Mouse (Mus musculus) right cerebral cortex, adult 2 months (tissue): ENCODE measurements around the gene Mrap2.
A peak's percentile ranks its signal among the peaks of the same experiment; 100 is the strongest.
"Not testable (repeated sequence)": the region's sequence is repeated elsewhere in the genome, so short reads cannot be mapped to it uniquely, and the experiment has no call there.

ENCODE experiments used
- DNase-seq, 2 experiments: peaks; one replicate each; pipeline ENCODE4 v3.0.0; 2021 to 2022; ENCODE audit warnings: low spot score in 2 of 2

The Mrap2 gene

GRCm38 (mm10) chr9:87144106-87144505 lies at the start of gene Mrap2:
Gene Mrap2 (plus strand): TSS chr9:87144306.
- peak; percentile 73 to 75 for DNase-seq

GRCm38 (mm10) chr9:87097989-87098388 lies 46.1 kb upstream of the Mrap2 start:
- DNase-seq, result peak in 1 of 2 experiments; percentile 55

DNA sequence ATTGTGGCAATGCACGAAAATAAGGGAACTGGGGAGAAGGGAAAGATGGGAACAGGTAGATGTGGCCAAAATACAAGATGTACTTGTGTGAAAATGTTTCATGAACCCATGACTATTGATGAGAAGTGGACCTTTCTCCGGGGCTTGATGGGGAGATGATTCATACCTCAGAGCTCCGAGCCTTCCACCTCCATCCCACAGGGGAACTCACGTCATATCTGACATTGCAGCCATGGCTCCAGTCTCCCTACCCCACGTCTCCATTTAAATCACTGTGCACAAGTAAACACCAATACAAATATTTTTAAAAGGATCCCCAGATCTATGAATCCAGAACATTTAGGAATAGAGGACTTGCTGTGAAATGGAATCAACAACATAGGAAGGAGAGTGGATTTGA lies 29.1 kb upstream of the Mrap2 start:
- DNase-seq, result no peak

DNA sequence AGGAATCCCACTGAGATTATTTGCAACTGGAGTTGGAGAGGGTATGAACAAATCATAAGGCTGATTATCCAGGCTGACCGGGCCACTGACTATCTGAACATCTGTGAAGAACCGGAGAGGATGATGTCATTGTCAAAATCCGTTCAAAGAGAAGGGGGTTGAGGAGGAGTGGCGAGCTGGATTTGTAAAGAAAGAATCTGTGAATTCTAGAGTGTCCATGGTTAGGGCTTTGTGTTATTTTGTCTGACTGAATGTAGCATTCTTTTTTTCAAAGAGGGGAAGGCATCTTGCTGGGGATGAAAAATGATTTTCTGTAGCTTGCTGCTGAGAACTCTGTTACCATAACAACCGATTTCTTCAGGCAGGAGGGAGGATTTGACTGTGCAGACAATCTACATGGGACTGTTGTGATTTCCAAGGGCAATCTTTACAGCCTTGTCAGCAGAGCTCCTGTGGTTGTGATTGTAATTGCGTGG lies 28.6 kb upstream of the Mrap2 start:
- DNase-seq, result peak in 1 of 2 experiments; percentile 23

DNA sequence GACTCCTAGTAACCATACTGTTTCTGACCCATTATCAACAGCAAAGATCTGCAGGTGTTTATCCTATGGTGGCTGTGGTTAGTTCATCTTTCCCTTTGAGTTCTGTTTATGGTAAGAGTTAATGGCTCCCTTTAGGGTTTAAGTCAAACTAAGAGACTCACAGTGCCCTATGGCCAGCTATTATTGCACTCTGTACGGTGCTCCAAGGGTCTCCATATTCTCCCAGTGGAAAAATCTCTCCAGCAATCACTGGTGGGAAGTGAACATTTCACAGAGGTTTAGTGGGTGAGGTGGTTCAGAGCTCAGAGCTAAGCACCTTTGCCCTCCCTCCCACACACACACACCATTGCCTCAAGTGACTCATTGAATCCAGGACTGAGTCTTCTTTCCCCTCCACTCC lies 28.1 kb upstream of the Mrap2 start:
- no peak for DNase-seq

DNA sequence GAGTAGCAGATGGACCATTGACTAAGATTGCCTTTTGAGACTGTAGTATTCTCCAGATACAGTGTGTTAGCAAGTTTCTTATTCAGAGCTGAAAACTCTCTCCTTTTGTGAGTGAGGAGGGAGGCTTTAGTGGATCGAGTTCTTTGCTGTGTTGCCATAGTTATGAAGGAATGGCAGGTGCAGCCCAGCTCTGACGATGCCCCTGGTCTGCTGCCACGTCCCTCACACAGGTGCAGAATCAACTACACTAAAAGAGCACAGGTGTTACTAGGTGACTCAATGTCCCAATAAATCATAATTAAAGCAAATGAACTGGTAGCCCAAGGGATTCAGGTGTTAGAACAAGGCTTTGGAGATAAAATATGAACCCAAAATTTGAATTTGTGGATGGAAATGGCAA lies 25.1 kb upstream of the Mrap2 start:
- DNase-seq, result no peak

- DNase-seq, result no peak
Measured at GRCm38 (mm10) chr9:87121956-87122493, 22.1 kb upstream of the Mrap2 start.

DNA sequence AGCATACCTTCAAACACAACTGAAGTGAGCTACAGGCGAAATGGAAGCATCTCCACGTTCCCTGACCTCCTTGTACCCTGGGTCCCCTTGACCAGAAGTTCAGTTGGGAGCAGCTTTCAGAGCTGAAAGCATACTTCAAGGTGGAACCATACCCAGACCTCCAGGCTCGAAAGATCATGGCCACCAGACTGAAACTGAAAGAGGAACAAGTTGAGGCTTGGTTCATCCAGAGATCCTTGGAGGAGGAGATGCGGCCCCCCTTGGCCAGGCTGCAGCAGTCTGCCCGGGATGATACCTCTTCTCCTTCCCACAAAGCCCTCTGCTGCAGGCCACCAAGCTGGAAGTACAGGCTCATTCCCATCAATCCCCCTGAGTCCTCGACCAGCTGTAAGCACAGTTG lies 17.1 kb upstream of the Mrap2 start:
- not testable (repeated sequence) for DNase-seq

DNA sequence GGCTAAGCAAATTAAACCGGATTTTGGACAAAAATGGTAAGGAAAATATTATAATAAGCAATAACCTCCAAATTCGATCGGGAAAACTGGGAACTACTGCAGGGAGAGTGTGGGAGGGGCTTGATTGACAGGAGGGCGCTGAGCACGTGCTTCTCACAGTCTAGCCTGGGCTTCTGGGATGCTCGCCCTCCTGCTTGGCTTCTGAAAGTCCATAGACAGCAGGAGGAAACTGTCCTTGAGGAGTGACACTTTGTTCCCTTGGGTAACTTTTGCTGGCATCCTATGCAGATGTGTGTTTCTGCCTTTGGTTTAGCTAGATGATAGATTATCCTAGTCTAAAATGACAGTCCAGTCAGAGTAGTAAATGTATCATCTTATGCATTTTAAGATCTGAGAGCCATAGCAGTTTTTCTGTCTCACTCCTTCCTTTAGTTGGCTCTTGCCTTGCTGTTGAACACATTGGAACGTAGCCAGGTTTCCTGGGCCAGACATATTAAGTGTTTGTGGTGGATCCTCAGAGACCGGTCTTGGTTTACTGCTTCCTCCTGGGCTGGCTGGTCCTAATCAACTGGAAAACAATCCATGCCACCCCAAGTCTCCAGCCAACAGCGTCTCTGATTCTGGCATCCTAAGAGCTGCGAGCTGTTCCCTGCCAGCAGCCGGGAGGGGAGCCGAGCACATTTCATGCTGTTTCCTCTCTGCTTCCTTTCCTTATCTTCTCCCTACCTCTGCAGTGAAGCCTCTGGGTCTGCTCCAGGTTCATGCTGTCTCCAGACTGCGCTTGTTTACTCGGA lies 8.1 kb upstream of the Mrap2 start:
- no peak for DNase-seq

- DNase-seq, result no peak
Measured at GRCm38 (mm10) chr9:87143076-87143475, 1.0 kb upstream of the Mrap2 start.

DNA sequence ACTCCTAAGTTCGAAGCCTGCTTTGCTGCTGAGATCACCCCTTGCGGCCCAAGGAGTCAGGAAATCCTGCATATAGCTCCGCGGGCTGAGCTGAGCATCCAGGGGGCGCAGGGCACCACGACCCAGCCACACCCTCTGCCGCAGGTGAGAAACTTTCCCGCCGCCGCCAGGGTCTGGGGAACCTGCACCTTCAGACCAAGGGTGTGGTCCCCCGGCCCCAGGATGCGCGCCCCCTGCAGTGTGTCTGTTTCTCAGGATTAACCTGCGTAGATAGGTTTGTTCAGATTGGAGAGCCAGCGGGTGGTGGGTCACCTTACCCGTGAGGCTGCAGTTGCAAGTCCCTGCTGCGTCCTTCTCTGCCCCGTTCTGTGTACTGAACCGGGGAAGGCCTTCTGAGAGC lies 426 bp downstream of the Mrap2 start:
- DNase-seq, result no peak

DNA sequence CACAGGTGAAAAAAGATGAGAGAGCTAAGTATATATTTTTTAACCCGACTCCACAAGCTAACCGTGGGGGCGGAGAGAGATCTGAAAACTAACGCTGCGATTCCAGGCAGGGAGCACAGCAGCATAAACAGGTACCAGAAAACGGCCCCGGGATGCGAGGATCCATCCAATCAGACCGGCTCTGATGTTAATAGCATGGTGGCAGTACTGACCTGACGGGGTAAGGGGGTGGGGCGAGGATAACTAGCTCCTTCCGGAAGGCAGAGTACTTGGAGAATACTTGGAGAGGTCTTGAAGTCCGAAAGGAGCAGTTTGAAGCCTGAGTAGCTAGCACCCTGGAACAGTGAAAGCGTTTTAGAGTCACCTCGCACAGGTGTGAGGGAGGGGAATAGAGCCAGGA lies 1.1 kb downstream of the Mrap2 start:
- peak in 1 of 2 experiments; percentile 14 for DNase-seq

DNA sequence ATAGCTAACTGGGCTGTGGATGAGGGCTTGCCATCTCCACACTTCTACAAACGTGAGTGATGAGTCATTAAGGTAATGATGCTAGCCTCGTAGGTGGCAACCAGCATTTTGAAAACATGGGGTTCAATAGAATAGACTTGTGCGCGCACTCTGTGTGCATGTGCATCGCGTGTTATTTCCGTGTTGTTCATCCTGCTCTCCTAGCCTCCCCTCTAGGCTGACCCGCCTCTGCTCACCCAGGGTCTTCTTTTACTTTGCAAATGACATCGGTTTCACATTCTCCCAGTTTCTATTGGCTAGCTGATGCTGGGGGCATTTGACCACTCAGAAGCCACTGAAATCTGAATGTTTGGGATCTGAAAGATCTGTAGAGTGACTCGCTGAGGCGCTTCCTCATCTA lies 1.6 kb downstream of the Mrap2 start:
- no peak for DNase-seq

DNA sequence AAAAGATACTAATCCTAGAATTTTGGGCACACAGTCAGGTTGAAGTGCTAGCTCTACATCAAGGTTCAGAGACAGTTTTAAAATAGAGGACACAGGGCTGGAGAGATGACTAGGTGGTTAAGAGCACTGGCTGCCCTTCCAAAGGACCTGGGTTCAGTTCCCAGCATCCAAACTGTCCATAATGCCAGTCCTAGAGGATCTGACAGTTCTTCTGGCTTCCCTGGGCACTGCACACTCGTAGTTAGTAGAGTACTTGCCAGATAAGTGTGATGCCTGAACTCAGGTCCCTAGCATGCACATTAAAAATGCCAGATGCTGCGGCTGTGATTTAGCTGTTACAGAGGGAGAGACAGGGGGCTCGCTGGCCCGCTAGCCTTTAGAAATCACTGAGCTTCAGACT lies 2.3 kb downstream of the Mrap2 start:
- DNase-seq, result no peak

GRCm38 (mm10) chr9:87147927-87148326 lies 3.8 kb downstream of the Mrap2 start:
- no peak for DNase-seq

DNA sequence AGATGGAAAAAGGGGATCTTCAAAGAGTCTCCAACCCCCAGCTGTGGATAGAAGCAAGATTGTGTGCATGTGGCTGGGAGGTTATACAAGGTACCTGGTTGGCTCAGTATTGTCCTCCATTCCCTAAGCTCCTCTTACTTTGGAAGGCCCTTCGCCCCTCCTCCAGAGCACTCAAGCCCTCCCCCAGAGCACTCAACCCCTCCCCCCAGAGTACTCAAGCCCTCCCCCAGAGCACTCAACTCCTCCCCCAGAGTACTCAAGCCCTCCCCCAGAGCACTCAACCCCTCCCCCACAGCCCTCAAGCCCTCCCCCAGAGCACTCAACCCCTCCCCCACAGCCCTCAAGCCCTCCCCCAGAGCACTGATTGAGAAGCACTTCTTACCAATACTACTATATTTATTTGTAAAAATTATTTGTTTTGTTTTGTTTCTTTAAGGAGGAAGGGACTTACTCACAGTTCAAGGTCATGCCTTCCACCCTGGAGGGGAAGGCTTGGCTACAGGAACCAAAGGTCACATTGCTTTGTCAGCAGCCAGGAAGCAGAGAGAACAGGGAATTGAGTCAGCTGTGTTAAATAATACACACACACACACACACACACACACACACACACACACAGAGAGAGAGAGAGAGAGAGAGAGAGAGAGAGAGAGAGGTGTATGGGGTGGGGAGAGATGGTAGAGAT lies 8.7 kb downstream of the Mrap2 start:
- no peak for DNase-seq

DNA sequence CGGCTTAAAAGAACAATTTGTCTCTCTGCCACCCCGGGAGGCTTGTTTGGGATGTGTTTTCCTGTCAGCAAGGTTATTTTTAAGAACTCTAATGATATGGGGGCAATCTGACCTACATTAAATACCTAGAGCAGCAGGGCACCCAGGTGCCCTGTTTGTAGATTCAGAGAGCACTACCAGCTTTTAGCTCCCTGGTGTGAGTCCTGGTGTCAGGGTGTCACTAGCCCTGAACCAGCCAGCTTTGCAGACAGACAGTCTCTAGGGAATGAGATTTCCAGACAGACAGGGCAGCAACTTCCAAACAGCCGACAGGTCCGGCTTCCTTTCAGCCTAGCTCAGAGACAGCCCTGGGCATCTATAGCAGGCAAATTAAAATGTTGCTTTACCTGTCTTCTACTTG lies 18.5 kb downstream of the Mrap2 start:
- no peak for DNase-seq

DNA sequence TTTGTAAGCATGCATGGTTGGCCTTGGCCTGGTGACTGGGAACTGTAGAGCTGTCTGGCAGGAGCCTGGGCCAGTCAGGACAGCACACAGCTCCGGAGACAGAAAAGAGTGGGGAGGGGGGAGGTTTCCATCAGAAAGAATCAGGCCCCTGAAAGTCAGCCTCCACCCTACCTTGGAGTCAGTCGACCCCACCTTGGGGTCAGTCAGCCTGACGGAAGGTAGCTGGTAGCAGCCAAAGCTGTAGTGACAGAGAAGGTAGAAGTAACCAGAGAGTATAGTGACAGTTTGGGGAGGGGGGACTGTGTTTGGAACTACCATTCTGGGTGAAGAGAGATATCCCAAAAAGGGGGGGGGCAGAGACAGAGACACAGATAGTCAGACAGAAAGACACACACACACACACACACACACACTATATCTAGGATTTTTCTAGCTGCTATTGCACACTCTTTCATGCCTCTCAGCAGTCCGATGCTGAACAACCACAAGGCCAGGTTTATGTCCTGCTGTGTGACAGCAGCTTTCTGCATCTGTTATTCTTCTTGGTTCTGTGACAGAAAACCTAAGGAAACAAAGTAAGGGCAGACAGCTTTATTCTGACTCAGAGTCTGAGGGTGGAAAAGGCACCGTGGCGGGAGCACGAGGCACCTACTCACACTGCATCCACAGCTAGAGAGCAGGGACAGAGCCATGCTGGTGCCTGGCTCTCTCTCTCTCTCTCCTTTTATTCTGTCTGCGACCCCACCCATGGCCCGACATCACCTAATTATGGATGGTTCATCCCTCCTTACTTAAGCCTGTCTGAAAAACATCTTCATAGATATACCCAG lies 23.1 kb downstream of the Mrap2 start:
- DNase-seq, result peak; percentile 32 to 35

- DNase-seq, result no peak
Measured at GRCm38 (mm10) chr9:87168051-87168450, 23.9 kb downstream of the Mrap2 start.

DNA sequence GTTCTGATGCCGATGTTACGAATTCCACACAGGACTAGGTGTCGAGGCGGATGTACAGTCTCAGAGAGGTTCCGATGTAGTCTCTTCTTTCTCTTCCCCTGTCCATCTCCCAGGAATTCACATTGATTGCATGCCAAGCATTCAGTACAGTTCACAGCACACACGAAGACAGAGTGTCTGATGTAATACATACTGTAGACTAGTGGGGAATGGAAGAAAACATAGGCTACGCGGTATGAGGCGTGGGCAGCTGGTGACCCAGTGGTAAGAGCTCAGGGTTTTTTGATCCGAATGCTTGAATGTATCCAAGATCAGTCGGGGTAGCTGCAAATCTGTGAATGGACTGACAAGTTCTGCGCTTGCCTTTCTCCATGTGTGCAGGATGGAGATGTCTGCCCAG lies 25.0 kb downstream of the Mrap2 start:
- DNase-seq, result no peak

- DNase-seq, result no peak
Measured at GRCm38 (mm10) chr9:87170891-87171290, 26.8 kb downstream of the Mrap2 start.

- DNase-seq, result no peak
Measured at GRCm38 (mm10) chr9:87171517-87171916, 27.4 kb downstream of the Mrap2 start.
